Mouse (Mus musculus) spleen, adult 2 months (tissue): Measurements from ENCODE around the gene Dpep3.

Experiments used
- CTCF ChIP-seq: fragments of 200-500 bp; IDR thresholded peaks from 2 replicates; pipeline ENCODE4 v1.5.1; 2011; ENCODE audit warnings: mild to moderate bottlenecking, inconsistent platforms; ENCODE audit not compliant: insufficient read depth, insufficient read length, insufficient replicate concordance; ENCODE audit errors: extremely low read depth
- POLR2A ChIP-seq: fragments of 200-500 bp; IDR thresholded peaks from 2 replicates; pipeline ENCODE4 v1.6.1; 2011; ENCODE audit warnings: low read depth, low read length, inconsistent platforms

GRCm38 (mm10) chr8:105933762-105934161 lies 45.5 kb downstream of the Dpep3 start, which contains the start of gene Ctrl:
- TF ChIP-seq POLR2A = no peak
- TF ChIP-seq CTCF = no peak
